Mouse (Mus musculus) E14TG2a.4 (cell line): ENCODE measurements around the gene Tmod1.

Source experiments
- H3K27me3 ChIP-seq: 2 replicates; pipeline ENCODE4 v1.6.1; 2014; ENCODE audit warnings: low read length, control low read depth; ENCODE audit not compliant: insufficient read depth
- H3K36me3 ChIP-seq: 2 replicates; pipeline ENCODE4 v1.6.1; 2014; ENCODE audit warnings: low read length, control low read depth; ENCODE audit not compliant: insufficient read depth
- H3K4me1 ChIP-seq: replicated peaks from 2 replicates; pipeline ENCODE4 v1.6.1; 2014; ENCODE audit warnings: low read depth, low read length, control low read depth
- H3K4me3 ChIP-seq: replicated peaks from 2 replicates; pipeline ENCODE4 v1.5.1; 2014; ENCODE audit warnings: mild to moderate bottlenecking, low read length
- H3K9me3 ChIP-seq: 2 replicates; pipeline ENCODE4 v1.6.1; 2014; ENCODE audit warnings: low read length, control low read depth
- CTCF ChIP-seq: conservative IDR thresholded peaks from 2 replicates; pipeline ENCODE4 v1.5.1; 2014; ENCODE audit warnings: low read length
- NANOG ChIP-seq: IDR thresholded peaks from 2 replicates; pipeline ENCODE4 v1.6.1; 2014; ENCODE audit warnings: borderline replicate concordance, low read length, mixed read lengths
- POU5F1 ChIP-seq: IDR thresholded peaks from 2 replicates; pipeline ENCODE4 v1.6.1; 2014; ENCODE audit warnings: low read length, borderline replicate concordance

Gene Tmod1

GRCm38 (mm10) chr4:46042505-46042850 lies 3.7 kb downstream of the Tmod1 start:
- Histone ChIP-seq H3K27me3 (peaks cover 75% of the 10 kb centered on the region), H3K36me3 (no peaks in the 10 kb centered on the region), H3K4me1 (peaks cover 12% of the 10 kb centered on the region), H3K4me3 (no peak overlapping the region), H3K9me3 (no peaks in the 10 kb centered on the region)
- TF ChIP-seq CTCF, result no peak
- no peak for TF ChIP-seq POU5F1
- TF ChIP-seq NANOG, result no peak

GRCm38 (mm10) chr4:46043361-46043760 lies 4.6 kb downstream of the Tmod1 start:
- Histone ChIP-seq H3K27me3 (peaks cover 66% of the 10 kb centered on the region), H3K36me3 (no peaks in the 10 kb centered on the region), H3K4me1 (peaks cover 12% of the 10 kb centered on the region), H3K9me3 (no peaks in the 10 kb centered on the region), H3K4me3 (no peak overlapping the region)
- TF ChIP-seq POU5F1 (no peak), NANOG (no peak), CTCF (no peak)

- H3K36me3 ChIP-seq, result no peaks in the 10 kb centered on the region
- no peak for TF ChIP-seq CTCF
- no peak for TF ChIP-seq NANOG
- no peak for TF ChIP-seq POU5F1
- peaks cover 18% of the 10 kb centered on the region for H3K9me3 ChIP-seq
- H3K27me3 ChIP-seq, result peaks cover 21% of the 10 kb centered on the region
- H3K4me3 ChIP-seq, result no peak overlapping the region
- no peaks in the 10 kb centered on the region for H3K4me1 ChIP-seq
These were observed 9.2 kb downstream of the Tmod1 start for GRCm38 (mm10) chr4:46047971-46048370.

- H3K4me1 ChIP-seq, result no peaks in the 10 kb centered on the region
- no peak overlapping the region for H3K4me3 ChIP-seq
- no peaks in the 10 kb centered on the region for H3K36me3 ChIP-seq
- peaks cover 16% of the 10 kb centered on the region for H3K27me3 ChIP-seq
- peaks cover 23% of the 10 kb centered on the region for H3K9me3 ChIP-seq
- TF ChIP-seq CTCF (no peak), POU5F1 (no peak), NANOG (no peak)
These were observed 9.7 kb downstream of the Tmod1 start for GRCm38 (mm10) chr4:46048418-46048817.

GRCm38 (mm10) chr4:46053323-46054107 lies 14.8 kb downstream of the Tmod1 start:
- Histone ChIP-seq H3K27me3 (no peaks in the 10 kb centered on the region; the same call in none of the 2 replicates), H3K4me3 (no peak overlapping the region), H3K4me1 (no peaks in the 10 kb centered on the region), H3K36me3 (no peaks in the 10 kb centered on the region), H3K9me3 (peaks cover 47% of the 10 kb centered on the region)
- TF ChIP-seq CTCF (no peak), NANOG (no peak), POU5F1 (no peak)

- Histone ChIP-seq H3K4me1 (no peaks in the 10 kb centered on the region), H3K4me3 (no peak overlapping the region)
- no peak for TF ChIP-seq POU5F1
- no peak for TF ChIP-seq CTCF
- TF ChIP-seq NANOG, result no peak
These were observed 17.4 kb downstream of the Tmod1 start for GRCm38 (mm10) chr4:46056163-46056562.

GRCm38 (mm10) chr4:46061259-46061962 lies 22.7 kb downstream of the Tmod1 start:
- no peak for TF ChIP-seq POU5F1
- TF ChIP-seq NANOG, result no peak
- TF ChIP-seq CTCF, result no peak
- H3K4me1 ChIP-seq, result peaks cover 9% of the 10 kb centered on the region; the same call in 1 of the 2 replicates
- peaks cover 30% of the 10 kb centered on the region for H3K27me3 ChIP-seq
- H3K9me3 ChIP-seq, result peaks cover 8% of the 10 kb centered on the region
- H3K36me3 ChIP-seq, result no peaks in the 10 kb centered on the region
- H3K4me3 ChIP-seq, result no peak overlapping the region

More at GRCm38 (mm10) chr4:46056163-46056562, 17.4 kb downstream of the Tmod1 start:
- peaks cover 45% of the 10 kb centered on the region for H3K9me3 ChIP-seq
- H3K36me3 ChIP-seq, result no peaks in the 10 kb centered on the region
- no peaks in the 10 kb centered on the region; the same call in 1 of the 2 replicates for H3K27me3 ChIP-seq

GRCm38 (mm10) chr4:46063841-46064240 lies 25.1 kb downstream of the Tmod1 start:
- Histone ChIP-seq H3K27me3 (peaks cover 30% of the 10 kb centered on the region), H3K4me1 (peaks cover 9% of the 10 kb centered on the region; the same call in 1 of the 2 replicates), H3K9me3 (no peaks in the 10 kb centered on the region), H3K36me3 (no peaks in the 10 kb centered on the region), H3K4me3 (no peak overlapping the region)
- no peak for TF ChIP-seq CTCF
- no peak for TF ChIP-seq NANOG
- no peak for TF ChIP-seq POU5F1

- Histone ChIP-seq H3K4me1 (peaks cover 9% of the 10 kb centered on the region; the same call in 1 of the 2 replicates), H3K4me3 (no peak overlapping the region), H3K36me3 (no peaks in the 10 kb centered on the region), H3K27me3 (peaks cover 30% of the 10 kb centered on the region), H3K9me3 (no peaks in the 10 kb centered on the region)
- TF ChIP-seq POU5F1, result no peak
These were observed 25.5 kb downstream of the Tmod1 start for GRCm38 (mm10) chr4:46064263-46064662.
